Mouse (Mus musculus) embryo, embryonic 10 days (tissue): ENCODE measurements around the gene Scd4.
"Not testable (repeated sequence)": the region's sequence is repeated elsewhere in the genome, so short reads cannot be mapped to it uniquely, and the experiment has no call there.

ENCODE experiments used
- DNase-seq: peaks from one replicate; pipeline ENCODE4 v3.0.0-alpha.2; 2015; ENCODE audit warnings: low spot score

Scd4 gene

DNA sequence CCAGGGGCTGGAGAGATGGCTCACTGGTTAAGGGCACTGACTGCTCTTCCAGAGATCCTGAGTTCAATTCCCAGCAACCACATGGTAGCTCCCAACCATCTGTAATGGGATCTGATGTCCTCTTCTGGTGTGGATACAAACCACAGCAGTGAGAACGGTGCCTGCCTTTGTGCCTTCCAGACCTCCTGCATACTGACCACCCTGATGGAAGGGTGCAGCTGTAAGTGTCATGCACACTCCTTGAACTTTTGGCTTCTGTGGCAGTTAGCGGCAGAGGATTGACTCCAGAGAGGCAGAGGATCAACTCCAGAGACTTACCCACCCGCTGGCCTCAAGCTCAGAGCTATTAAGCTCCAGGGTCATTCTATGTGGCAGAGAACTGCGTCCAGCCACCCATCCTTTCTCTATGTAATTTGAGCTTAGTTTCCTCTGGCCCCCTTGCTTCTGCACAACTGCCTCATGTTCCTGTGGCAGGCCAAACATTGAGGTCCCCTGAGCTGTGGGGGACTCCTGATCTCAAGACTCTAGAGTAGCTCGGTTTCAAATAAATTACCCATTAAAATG, 16.1 kb upstream of the Scd4 start:
- DNase-seq, result no peak

DNA sequence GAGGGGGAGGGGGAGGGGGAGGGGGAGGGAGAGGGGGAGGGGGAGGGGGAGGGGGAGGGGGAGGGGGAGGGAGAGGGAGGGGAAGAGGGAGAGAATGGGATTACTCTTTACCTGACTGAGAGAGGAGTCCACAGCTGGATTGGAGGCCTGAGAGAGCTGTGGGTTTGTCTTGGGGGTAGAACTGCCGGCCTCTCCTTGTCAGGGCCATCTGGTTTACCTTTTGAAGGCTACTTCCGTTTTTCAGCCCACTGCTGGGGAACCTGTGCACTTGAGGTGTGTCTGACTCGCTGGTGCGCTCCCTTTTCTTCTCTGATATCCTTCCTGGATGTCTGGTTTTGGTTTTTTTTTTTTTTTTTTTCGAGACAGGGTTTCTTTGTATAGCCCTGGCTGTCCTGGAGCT, 15.5 kb upstream of the Scd4 start:
- DNase-seq, result no peak

DNA sequence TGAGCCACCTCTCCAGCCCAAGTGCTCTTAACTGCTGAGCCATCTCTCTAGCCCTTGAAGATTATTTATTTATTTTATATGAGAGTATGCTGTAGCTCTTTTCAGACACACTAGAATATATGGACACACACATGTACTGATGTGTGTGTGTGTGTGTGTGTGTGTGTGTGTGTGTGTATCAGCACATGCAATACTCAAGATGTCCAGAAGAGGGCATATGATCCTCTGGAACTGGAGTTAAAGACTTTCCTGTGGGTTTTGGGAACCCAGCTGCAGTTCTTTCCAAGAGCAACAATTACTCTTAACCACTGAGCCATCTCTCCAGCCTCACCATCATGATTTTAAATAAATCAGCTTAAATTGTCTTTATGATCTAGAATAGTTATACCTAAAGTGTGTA, 14.3 kb upstream of the Scd4 start:
- DNase-seq, result no peak

DNA sequence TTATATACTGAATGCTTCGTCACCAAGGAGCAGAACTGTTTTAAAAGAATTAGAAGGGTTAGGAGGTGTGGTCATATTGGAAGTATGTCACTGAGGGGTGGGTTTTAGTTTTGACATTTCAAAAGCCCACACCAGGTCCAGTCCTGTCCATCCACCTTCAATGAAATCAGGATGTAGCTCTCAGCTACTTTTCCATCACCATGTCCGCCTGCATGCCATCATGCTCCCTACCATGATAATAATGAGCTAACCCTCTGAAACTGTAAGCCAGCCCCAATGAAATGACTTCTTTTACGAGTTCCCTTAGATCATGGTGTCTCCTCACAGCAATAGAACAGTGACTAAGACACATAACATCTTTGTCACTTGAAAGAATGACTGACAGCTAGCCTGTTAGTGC, 12.6 kb upstream of the Scd4 start:
- DNase-seq, result no peak

DNA sequence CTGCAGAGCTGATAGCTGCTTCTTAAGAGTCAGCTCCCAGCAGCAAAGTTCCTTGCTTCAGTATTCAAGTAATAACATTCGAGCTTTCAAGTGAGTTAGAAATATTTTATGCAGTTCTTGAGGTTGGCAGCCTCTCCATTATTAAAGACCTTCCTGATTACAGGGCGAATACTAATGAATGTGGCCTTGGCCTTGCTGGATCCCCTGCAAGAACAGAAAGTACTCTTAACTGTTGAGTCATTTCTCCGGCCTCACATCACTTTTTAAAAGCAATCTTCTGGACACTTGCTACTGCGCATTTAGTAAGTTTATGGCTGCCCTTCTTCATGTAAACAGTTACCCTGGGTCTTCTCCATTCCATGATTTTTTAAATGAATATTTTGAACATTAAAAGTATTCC, 11.7 kb upstream of the Scd4 start:
- DNase-seq, result no peak

DNA sequence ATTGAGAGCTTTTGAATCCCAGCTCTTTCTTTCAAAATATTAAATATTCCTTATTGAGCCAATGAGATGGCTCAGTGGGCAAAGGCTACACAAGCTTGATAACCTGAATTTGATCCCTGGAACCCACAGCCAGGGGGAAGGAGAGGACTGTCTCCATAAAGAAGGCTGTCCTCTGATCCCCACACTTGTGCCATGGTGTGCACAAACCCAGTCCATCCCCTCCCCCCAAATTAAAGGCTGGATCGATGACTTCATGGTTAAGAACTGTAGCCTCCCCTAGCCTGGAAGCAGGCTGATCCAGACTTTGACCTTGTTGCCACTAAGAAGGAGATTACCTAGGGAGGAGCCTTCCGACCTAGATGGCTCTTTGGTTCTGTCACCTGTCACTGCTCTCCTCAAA, 11.3 kb upstream of the Scd4 start:
- DNase-seq, result no peak

DNA sequence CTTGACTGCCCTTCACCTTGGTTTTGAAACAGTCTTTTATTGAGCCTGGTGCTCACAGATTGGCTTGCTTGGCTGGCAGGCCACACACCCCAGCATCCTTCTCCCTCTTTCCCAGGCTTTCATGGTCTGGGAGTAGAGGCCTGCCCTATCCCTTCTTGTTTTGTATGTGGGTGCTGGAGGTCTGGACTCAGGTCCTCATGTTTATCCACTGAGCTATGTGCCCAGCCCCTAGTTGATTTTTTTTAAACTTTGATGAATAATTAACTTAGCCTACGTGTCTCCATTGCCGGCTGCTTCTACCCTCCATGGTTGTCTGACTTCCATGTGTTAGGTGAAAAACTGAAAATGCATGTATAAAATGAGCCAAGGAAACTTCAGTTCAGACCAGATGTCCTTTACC, 3.3 kb upstream of the Scd4 start:
- DNase-seq, result no peak

DNA sequence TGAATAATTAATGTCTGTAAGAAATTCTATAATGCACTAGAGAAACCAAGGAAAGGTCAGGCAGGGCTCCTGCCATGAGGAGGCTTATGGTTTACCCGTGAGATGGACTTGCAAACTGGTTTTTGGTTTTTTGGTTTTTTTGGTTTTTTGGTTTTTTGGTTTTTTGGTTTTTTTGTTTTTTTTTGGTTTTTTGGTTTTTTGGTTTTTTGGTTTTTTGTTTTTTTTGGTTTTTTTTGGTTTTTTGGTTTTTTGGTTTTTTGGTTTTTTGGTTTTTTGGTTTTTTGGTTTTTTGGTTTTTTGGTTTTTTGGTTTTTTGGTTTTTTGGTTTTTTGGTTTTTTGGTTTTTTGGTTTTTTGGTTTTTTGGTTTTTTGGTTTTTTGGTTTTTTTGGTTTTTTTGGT, 1.8 kb upstream of the Scd4 start:
- DNase-seq, result not testable (repeated sequence)

DNA sequence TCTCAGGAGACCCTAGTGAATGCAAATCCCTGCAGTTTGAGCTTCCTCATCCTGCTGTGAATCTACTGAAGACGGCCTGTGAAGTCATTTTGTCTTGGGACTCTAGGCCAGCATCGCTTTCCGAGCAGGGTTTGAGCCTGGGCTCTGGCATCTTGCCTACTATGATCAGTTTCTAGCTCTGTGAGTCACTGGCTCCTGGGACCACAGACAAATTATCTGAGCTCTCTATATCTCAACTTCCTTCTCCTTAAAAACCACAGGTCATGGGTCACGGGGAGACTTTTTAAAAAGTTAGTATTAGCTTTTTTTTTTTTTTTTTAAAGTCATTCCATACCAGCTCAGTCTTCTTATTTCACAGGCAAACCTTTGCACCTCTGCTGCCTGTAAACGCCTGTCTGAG, 981 bp upstream of the Scd4 start:
- no peak for DNase-seq

DNA sequence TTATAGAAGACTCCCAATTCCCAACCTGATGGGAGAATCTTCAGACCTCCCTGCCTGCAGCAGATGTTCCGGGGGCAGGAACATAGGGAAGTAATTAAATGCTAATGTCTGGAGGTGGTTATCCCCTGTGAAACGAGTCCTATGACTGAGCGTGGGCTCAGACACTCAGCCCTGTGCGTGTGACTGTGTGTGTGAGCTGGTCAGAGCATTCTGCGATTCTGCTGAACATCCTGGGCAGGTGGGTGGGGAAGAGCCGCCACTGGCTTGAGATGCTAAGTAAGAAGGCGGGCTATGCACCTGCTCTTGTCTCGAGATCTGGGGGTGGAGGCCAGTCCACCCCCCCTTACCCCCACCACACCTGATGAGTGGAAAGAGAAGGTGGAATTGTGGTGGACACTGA, 566 bp upstream of the Scd4 start:
- DNase-seq, result no peak

DNA sequence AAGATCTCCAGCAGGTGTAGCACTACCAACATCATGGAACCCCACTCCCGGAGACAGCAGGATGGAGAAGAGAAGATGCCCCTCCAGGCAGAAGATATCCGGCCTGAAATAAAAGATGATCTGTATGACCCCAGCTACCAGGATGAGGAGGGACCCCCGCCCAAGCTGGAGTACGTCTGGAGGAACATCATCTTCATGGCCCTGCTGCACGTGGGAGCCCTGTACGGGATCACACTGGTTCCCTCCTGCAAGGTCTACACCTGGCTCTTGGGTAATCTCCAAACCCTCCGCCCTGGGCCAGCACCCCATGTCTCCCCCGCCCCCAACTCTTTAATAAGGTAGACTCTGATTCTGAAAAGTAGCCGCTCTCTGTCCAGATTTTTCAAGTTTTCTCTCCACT, 1.1 kb downstream of the Scd4 start:
- DNase-seq, result no peak

DNA sequence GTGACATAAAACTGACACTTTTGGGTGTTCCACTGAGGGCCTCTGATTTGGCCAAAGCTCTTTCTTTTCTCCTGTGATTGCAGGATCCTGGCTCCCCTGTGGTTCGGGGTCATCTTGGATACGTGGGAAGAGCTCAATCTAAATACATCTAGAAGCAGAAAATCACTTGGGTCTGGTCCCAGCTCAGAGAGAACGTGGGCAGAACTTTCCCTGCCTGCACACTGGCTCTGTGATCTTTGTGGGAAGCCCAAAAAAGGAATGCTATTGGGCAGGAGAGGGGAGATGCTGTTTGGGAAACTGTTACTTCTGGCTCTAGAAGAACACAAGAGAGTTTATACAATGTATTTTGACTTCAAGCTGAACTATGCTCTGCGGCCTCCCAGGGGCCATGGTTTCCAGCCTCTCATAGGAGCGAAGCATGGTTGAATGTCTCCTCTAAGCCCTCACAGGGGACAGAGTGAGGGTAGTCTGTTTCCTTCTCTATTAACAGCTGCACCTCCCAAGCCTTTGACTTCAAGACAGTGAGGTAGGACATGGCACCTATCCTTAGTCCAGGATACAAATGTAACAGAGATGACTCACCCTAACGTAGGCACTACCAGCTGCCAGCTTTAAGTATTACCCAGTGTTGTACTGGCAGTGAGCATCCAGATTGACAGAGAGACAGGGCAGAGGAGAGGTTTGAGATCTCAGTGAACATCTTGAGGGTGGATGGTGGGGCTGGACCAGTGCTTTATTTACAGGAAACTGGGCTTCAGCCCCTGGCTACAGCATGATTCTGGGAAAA, 3.2 kb downstream of the Scd4 start:
- no peak for DNase-seq

DNA sequence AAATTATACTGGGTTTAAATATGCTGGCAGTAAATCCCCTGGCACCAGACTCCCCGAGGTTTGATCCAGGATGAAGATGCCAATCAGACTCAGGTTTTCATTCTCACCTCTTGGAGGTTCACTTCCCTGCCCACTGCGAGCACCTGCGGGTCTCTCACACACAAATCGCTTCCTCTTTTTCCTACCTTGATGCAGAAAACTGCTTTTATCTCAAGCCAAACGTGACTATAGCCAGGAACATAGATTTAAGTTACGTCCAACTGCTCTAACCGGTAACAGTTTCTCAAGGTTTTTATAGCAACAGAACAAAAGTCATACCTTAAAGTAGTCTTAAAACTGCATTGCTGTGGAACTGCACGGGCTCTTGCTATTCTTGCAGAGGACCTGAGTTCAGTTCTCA, 16.8 kb downstream of the Scd4 start:
- no peak for DNase-seq

DNA sequence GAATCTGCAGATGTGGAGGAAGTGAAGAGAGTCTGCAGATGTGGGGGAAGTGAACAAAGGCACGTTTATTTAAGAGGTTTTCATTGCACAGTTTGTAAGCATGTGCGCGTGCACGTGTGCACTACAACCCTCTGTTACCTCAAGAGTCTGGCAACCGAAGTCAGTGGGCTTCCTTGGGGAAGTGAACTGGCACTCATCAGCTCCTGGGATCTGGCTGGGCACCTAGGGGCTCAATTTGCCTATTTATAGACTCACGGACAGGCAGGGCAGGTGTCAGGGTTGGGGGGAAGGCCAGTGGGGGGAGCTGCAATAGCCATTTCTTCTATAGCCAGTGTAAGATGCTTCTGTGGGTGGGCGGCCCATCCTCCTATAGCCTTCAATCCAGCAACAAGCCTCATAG, 18.9 kb downstream of the Scd4 start:
- DNase-seq, result no peak

DNA sequence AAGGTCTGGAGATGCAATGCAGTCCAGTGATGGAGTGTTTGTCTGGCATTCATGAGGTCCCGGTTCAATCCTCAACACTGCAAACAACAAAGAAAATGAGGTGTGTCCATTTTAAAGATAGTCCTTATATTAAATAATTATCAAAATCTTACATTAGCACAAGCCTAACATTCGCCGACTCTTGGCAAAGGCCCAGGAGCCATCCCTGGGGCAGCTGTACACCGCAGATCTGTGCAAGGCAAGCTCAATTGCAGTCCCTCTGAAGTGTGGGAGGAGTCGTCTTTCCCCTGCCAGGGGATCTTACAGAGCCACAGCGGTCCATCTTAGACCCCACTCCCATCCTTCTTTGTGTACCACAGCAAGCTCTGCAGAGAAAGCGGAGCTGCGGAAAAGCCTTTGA, 25.8 kb downstream of the Scd4 start:
- no peak for DNase-seq

DNA sequence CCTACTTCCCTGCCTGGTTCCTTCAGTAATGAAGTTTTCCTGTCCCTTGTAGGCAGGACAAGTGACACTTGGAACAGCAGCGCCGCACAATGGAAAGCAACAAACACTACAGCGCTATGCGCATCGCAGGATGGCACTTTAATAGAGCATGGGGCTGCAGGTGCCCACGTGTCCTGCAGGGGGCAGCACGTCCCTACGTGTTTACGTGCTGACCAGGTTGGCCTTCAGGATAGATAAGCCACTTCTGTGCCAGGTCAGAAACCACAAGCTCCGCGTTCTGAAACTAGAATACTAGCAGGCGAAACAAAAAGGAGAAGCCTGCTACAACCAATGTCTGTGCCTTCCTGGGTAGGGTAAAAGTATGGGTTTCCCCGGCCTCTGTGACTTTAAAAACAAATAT, 30.6 kb downstream of the Scd4 start:
- DNase-seq, result peak; percentile 93

DNA sequence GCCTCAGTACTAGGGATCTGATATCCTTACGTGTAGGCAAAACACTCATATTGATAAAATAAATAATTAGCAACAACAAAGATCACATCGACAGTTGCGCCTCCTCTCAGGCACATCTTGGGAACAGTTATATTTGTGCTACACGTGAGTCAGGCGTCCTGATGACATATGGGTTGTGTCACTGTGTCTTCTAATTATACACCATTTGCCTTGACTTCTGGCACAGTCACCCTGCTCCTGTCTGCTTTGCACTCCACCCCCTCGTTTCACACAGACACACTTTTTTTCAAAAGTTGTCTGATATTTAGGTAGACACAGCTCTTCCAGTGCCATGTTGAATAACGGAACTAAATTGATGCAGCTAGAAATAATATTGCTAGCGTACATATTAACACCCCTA, 31.1 kb downstream of the Scd4 start:
- no peak for DNase-seq

DNA sequence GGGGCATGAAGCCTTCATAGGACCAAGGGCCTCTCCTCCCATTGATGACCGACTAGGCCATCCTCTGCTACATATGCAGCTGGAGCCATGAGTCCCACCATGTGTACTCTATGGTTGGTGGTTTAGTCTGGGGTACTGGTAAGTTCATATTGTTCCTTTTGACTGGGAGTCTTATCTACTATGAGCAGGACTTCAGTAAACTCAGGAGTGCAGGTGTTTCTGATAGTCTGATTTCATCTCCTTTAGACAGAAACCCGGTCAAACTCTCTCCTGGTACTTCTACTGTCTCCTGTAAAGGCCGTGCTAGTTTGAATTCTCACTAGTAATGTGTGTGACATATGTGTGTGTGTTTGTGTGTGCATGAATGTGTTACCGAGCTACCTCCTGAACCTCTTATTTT, 32.8 kb downstream of the Scd4 start:
- DNase-seq, result no peak

DNA sequence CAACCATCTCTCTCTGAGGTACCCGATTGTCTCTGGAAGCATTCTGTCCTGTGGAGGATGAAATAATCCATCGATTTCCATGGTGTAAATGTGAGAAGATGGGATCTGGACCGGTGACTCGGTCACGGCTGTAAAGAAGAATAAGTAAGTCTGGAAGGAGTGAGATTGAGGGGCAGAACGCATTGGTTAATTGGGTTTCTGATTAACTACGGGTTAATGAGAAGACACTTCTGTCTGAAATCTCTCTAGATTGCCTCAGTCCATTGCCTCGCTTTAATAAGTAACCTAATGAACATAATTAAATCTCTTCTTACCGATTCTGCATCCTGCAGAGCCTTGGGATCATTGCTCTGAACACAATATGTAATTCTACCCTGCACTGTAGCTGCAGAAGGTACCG, 34.2 kb downstream of the Scd4 start:
- DNase-seq, result not testable (repeated sequence)

DNA sequence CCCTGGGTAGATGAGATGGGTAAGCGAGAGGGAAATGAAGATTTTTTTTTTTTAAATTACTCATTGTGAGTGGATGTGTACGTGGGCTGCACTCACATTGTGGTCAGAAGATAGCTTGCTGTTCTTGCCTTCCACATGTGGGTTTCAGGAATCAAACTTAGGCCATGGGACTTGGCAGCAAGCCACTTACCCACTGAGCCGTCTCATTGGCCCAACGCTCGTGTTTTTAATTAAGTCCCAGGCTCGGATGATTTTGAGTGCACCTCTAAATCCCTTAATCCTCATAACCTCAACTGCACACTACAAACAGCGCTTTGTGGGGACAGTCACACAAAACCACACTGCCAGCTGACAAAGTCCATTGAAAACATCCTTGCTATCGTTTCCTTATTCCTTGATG, 36.5 kb downstream of the Scd4 start:
- DNase-seq, result no peak

DNA sequence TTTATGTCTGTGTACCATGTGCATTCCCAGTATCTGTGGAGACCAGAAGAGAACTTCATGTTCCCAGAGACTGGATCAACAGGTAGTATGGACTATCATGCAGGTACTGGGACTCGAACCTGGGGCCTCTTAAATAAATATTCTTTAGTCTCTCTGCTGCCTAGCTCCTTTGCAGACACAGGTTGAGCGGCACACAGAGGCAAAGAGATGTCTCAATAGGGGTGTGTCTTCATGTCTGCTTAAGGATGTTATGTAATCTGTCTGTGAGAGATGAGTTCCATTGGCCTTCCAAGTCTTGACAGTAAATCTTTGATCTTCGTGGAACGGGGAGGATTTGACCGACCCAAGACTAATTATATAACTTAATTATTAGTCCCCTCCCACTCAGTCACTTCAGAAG, 37.3 kb downstream of the Scd4 start:
- DNase-seq, result no peak

DNA sequence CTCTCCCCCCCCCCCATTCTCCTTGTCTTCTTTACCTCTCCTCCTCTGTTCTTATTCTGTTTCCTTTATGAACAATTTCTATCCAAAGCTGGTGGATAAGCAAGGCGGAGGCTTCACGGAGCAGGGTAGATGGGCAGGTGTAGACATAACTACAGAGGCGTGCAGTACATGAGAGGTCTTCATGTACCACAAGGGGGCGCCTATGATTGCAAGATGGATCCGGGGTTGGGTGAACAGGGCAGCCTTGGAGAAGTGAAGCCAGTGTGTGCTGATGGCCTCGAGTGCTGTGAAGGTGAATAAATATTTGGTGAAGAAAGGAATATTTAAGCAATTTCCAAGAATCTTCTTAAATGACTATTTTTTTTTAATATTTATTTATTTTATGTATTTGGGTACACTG, 40.1 kb downstream of the Scd4 start:
- peak; percentile 87 for DNase-seq

DNA sequence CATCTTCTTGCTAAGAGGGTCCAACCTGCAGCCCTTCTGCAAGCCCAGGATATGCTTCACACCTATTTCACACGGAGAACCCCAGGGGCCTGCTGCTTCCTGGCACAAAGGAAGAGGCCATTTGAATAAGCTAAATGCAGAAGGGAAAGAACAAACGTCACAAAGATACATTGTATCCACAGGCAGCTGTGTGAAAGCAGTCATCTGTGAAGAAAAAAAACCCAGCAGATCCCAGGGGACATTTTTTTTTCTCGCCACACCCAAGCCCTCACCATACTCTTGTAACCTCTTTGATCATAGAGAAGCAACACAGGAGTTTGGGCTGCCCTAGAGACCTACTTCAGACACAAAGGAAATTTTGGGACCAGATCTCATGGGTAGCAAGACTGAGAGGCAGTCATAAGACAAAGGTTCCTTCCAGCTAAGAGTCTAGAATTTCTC, 43.6 kb downstream of the Scd4 start:
- no peak for DNase-seq
